Mouse (Mus musculus) cortical plate, adult 2 months (tissue): ENCODE measurements around the gene St14.

ENCODE experiments used
- CTCF ChIP-seq: fragments of 200-500 bp; IDR thresholded peaks from 2 replicates; pipeline ENCODE4 v1.5.1; 2011; ENCODE audit warnings: mild to moderate bottlenecking, control low read depth, low read length; ENCODE audit not compliant: insufficient read depth; ENCODE audit errors: extremely low read depth
- POLR2A ChIP-seq: fragments of 200-500 bp; IDR thresholded peaks from 2 replicates; pipeline ENCODE4 v1.6.1; 2011; ENCODE audit warnings: mild to moderate bottlenecking, low read length, control low read depth; ENCODE audit not compliant: insufficient read depth; ENCODE audit errors: extremely low read depth

DNA sequence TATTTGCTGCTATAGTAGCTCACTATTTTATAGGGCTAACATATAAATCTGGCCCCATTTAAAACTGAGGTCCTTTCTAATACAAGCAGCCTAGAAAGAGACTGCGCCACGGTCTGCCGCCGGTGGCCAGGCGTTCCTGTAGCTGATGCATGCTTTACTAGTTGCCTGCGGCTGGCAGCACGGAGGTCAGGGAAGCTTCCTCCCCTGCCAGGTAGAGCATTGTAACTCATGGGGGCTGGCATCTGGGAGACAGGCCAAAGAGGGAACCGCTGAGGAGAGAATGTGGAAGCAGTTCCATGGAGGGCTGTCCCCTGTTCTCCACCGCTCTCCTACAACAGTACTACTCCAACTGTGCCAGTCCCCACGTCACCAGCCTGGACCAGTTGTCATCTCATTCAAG is 56.8 kb downstream of the St14 start:
- TF ChIP-seq POLR2A (no peak), CTCF (no peak)
